Mouse (Mus musculus) limb, embryonic 14.5 days (tissue): ENCODE data around the gene Tiam2. TPM values are rescaled to one million over a fixed set of nuclear protein-coding genes. Genes with fewer than 3 reads are reported as not detected.

Experiments
- ATAC-seq: fragments of 200-750 bp; cut with Nextera tagmentation; 2 replicates; pipeline ENCODE4 v1.8.0; 2017; ENCODE audit warnings: low read depth, moderate number of reproducible peaks, moderate TSS enrichment; ENCODE audit not compliant: low FRiP score
- DNase-seq: peaks from one replicate; pipeline ENCODE4 v3.0.0-alpha.2; 2015; ENCODE audit warnings: low spot score
- H3K27ac ChIP-seq: fragments of 300-500 bp; sonication (generic); replicated peaks from 2 replicates; pipeline ENCODE4 v1.5.1; 2014; ENCODE audit warnings: low read depth, mild to moderate bottlenecking, low read length, moderate library complexity, mixed read lengths
- H3K27me3 ChIP-seq: fragments of 300-500 bp; sonication (generic); 2 replicates; pipeline ENCODE4 v1.6.1; 2014; ENCODE audit warnings: low read length, mixed read lengths; ENCODE audit not compliant: control insufficient read depth, insufficient read depth
- H3K36me3 ChIP-seq: fragments of 300-500 bp; sonication (generic); 2 replicates; pipeline ENCODE4 v1.6.1; 2014; ENCODE audit warnings: mild to moderate bottlenecking, low read length, moderate library complexity, mixed read lengths; ENCODE audit not compliant: control insufficient read depth, insufficient read depth
- H3K4me1 ChIP-seq: fragments of 300-500 bp; sonication (generic); 2 replicates; pipeline ENCODE4 v1.6.1; 2014; ENCODE audit warnings: antibody characterized with exemption, low read length, mixed read lengths; ENCODE audit not compliant: control insufficient read depth, insufficient read depth
- H3K4me2 ChIP-seq: fragments of 300-500 bp; sonication (generic); replicated peaks from 2 replicates; pipeline ENCODE4 v1.6.1; 2014; ENCODE audit warnings: low read depth, mild to moderate bottlenecking, low read length, moderate library complexity; ENCODE audit not compliant: severe bottlenecking
- H3K4me3 ChIP-seq: fragments of 300-500 bp; sonication (generic); replicated peaks from 2 replicates; pipeline ENCODE4 v1.5.1; 2014; ENCODE audit warnings: low read length
- H3K9ac ChIP-seq: fragments of 300-500 bp; sonication (generic); 2 replicates; pipeline ENCODE4 v1.6.1; 2014; ENCODE audit warnings: mild to moderate bottlenecking, low read depth, low read length, moderate library complexity; ENCODE audit not compliant: severe bottlenecking
- H3K9me3 ChIP-seq: fragments of 300-500 bp; sonication (generic); 2 replicates; pipeline ENCODE4 v1.6.1; 2016; ENCODE audit warnings: low read length; ENCODE audit not compliant: control insufficient read depth
- POLR2A ChIP-seq: fragments of 200-500 bp; IDR thresholded peaks from 2 replicates; pipeline ENCODE4 v1.8.0; 2012; ENCODE audit warnings: inconsistent platforms, mild to moderate bottlenecking, moderate library complexity, borderline replicate concordance; ENCODE audit not compliant: insufficient read depth, insufficient read length; ENCODE audit errors: extremely low read depth
- WGBS: fragments of 180-500 bp; shearing (Covaris S2); extraction: QIAGEN DNeasy Blood & Tissue Kit; methylation state at CpG from one replicate; pipeline ENCODE4 v1.1.7; 2014; 5-methylcytosine and 5-hydroxymethylcytosine counted together
- polyA plus RNA-seq, 2 experiments: library from polyadenylated mRNA; depleted of rRNA in 1 of 2; stranded (reverse) in 1 of 2; unstranded in 1 of 2; fragments of >200 nt; fragmentation: Nextera tagmentation in 1 of 2; extraction: Ambion mirVana in 1 of 2; gene quantifications; 2 replicates each; pipeline versions ENCODE4 v1.2.1 to v1.2.3; 2012 to 2014

Tiam2 gene
- polyA plus RNA-seq, 2 experiments: 21.1 to 25.9 TPM

DNA sequence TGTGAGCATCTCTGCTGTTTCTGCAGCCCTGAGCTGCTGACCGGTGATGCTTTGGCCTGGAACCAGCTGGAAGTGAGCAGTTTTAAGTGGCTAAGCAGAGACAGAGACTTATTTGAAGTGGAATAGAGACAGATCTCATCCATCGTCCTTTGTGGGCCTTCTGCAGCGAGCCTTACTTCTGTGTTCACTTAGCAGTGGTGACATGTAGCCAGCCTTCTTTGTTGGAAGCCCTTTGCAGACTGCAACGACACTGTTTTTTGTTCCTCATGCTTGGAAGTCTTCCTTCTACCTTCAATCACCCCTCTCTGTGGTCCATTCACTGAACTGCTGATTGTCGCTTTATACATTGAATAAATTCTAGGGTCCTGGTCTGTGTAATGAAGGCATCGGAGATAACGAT lies 18.5 kb downstream of the Tiam2 start:
- Histone ChIP-seq H3K36me3 (no peaks in the 10 kb centered on the region), H3K27me3 (no peaks in the 10 kb centered on the region), H3K4me2 (no peak overlapping the region), H3K9ac (no peak overlapping the region), H3K4me3 (no peak overlapping the region), H3K4me1 (peaks cover 54% of the 10 kb centered on the region), H3K9me3 (no peaks in the 10 kb centered on the region), H3K27ac (no peak overlapping the region)
- no peak for DNase-seq
- WGBS: 51% methylated on average over 7 of the region's 7 CpGs
- no peak for ATAC-seq
- no peak for TF ChIP-seq POLR2A

DNA sequence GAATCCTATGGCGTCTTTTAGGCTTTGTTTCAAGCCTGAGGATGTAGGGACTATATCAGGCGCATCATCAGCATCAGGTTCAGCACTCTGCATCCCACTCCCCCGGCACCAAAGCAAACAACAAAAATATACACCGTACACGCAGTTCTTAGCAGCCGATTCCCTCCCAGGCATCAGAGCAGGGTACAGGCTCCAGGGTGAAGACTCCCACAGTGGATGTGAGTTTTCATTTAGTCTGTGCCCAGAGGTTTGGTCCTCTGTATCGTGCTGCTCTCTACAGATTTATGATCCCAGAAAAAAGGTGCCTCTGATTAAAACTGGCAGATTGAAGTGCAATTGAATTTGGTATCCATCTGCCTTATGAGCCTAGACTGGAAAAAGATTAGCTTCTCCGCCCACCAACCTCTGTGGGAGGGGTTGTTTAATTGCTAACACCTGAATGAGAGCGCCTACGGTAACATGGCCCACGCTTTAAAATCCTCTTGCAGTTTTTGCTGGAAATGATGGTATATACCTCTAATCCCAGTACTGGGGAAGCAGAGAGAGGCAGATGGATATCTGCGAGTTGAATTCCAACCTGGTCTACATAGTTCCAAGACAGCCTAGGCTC lies 19.0 kb downstream of the Tiam2 start:
- ATAC-seq: no peak
- no peak for TF ChIP-seq POLR2A
- Histone ChIP-seq H3K9me3 (no peaks in the 10 kb centered on the region), H3K27ac (no peak overlapping the region), H3K4me3 (no peak overlapping the region), H3K36me3 (no peaks in the 10 kb centered on the region), H3K4me1 (peaks cover 54% of the 10 kb centered on the region), H3K27me3 (no peaks in the 10 kb centered on the region), H3K4me2 (no peak overlapping the region), H3K9ac (no peak overlapping the region)
- DNase-seq: no peak
- WGBS: 27% methylated on average over 12 of the region's 12 CpGs

GRCm38 (mm10) chr17:3347800-3348199 lies 21.4 kb downstream of the Tiam2 start:
- Histone ChIP-seq H3K36me3 (no peaks in the 10 kb centered on the region), H3K9me3 (no peaks in the 10 kb centered on the region), H3K4me1 (peaks cover 44% of the 10 kb centered on the region), H3K27ac (peak overlapping the region; percentile 50; the same call in 1 of the 2 replicates), H3K4me2 (no peak overlapping the region), H3K27me3 (no peaks in the 10 kb centered on the region), H3K9ac (no peak overlapping the region), H3K4me3 (no peak overlapping the region)
- ATAC-seq (no peak), DNase-seq (no peak)
- WGBS: 66% methylated on average over 2 of the region's 2 CpGs
- TF ChIP-seq POLR2A: no peak

- ATAC-seq: no peak
- H3K4me2 ChIP-seq: no peak overlapping the region
- H3K4me1 ChIP-seq: peaks cover 43% of the 10 kb centered on the region
- no peak for DNase-seq
- H3K4me3 ChIP-seq: no peak overlapping the region
- 79% methylated on average over 5 of the region's 5 CpGs for WGBS
- no peaks in the 10 kb centered on the region for H3K36me3 ChIP-seq
- H3K27me3 ChIP-seq: no peaks in the 10 kb centered on the region
- H3K27ac ChIP-seq: no peak overlapping the region
- no peaks in the 10 kb centered on the region for H3K9me3 ChIP-seq
- no peak for TF ChIP-seq POLR2A
- no peak overlapping the region for H3K9ac ChIP-seq
Observed at GRCm38 (mm10) chr17:3349331-3349730, 23.0 kb downstream of the Tiam2 start.

- 70% methylated on average over 12 of the region's 12 CpGs for WGBS
- TF ChIP-seq POLR2A: no peak
- H3K4me1 ChIP-seq: peaks cover 42% of the 10 kb centered on the region
Observed at GRCm38 (mm10) chr17:3349939-3350338, 23.6 kb downstream of the Tiam2 start.

More at GRCm38 (mm10) chr17:3349939-3350338, 23.6 kb downstream of the Tiam2 start:
- Histone ChIP-seq H3K9ac (no peak overlapping the region), H3K36me3 (no peaks in the 10 kb centered on the region), H3K4me2 (no peak overlapping the region), H3K9me3 (no peaks in the 10 kb centered on the region), H3K27me3 (no peaks in the 10 kb centered on the region), H3K4me3 (no peak overlapping the region), H3K27ac (no peak overlapping the region)
- DNase-seq (no peak), ATAC-seq (no peak)
